Mouse (Mus musculus) heart, embryonic 14.5 days (tissue): ENCODE measurements around the gene Lpar3. TPM values are rescaled to one million over a fixed set of nuclear protein-coding genes. Genes with fewer than 3 reads are reported as not detected.
"Not testable (repeated sequence)": the region's sequence is repeated elsewhere in the genome, so short reads cannot be mapped to it uniquely, and the experiment has no call there.

Experiments
- ATAC-seq: fragments of 200-750 bp; cut with Nextera tagmentation; 2 replicates; pipeline ENCODE4 v1.8.0; 2017; ENCODE audit warnings: low read depth, moderate TSS enrichment; ENCODE audit not compliant: insufficient number of reproducible peaks, insufficient read depth, low FRiP score
- H3K27ac ChIP-seq, 2 experiments: fragments of 200-500 bp in 1 of 2; fragments of 300-500 bp in 1 of 2; sonication (generic) in 1 of 2; replicated peaks in 1 of 2; 2 replicates each; pipeline ENCODE4 v1.5.1; 2012 to 2014; ENCODE audit warnings: low read depth in 2 of 2, low read length in 2 of 2, control low read depth in 1 of 2, mild to moderate bottlenecking in 1 of 2, mixed read lengths in 1 of 2; ENCODE audit not compliant: control insufficient read depth in 1 of 2, insufficient read depth in 1 of 2
- H3K27me3 ChIP-seq: fragments of 300-500 bp; sonication (generic); 2 replicates; pipeline ENCODE4 v1.6.1; 2014; ENCODE audit warnings: mild to moderate bottlenecking, low read length, control low read depth; ENCODE audit not compliant: control insufficient read depth, insufficient read depth
- H3K36me3 ChIP-seq: fragments of 300-500 bp; sonication (generic); 2 replicates; pipeline ENCODE4 v1.6.1; 2014; ENCODE audit warnings: mild to moderate bottlenecking, control low read depth, low read length, mixed read lengths; ENCODE audit not compliant: control insufficient read depth, insufficient read depth
- H3K4me1 ChIP-seq, 2 experiments: fragments of 200-500 bp in 1 of 2; fragments of 300-500 bp in 1 of 2; sonication (generic) in 1 of 2; 2 replicates each; pipeline ENCODE4 v1.6.1; 2012 to 2014; ENCODE audit warnings: low read length in 2 of 2, control low read depth in 1 of 2, mixed read lengths in 1 of 2; ENCODE audit not compliant: control insufficient read depth in 2 of 2, insufficient read depth in 2 of 2
- H3K4me2 ChIP-seq: fragments of 300-500 bp; sonication (generic); 2 replicates; pipeline ENCODE4 v1.6.1; 2014; ENCODE audit warnings: mild to moderate bottlenecking, low read length
- H3K4me3 ChIP-seq, 2 experiments: fragments of 200-500 bp in 1 of 2; fragments of 300-500 bp in 1 of 2; sonication (generic) in 1 of 2; 2 replicates each; pipeline ENCODE4 v1.5.1; 2012 to 2014; ENCODE audit warnings: low read length in 2 of 2, mild to moderate bottlenecking in 2 of 2, control low read depth in 1 of 2, low read depth in 1 of 2, moderate library complexity in 1 of 2; ENCODE audit not compliant: control insufficient read depth in 1 of 2, insufficient read depth in 1 of 2
- H3K9ac ChIP-seq: fragments of 300-500 bp; sonication (generic); 2 replicates; pipeline ENCODE4 v1.6.1; 2014; ENCODE audit warnings: mild to moderate bottlenecking, low read length
- H3K9me3 ChIP-seq: fragments of 300-500 bp; sonication (generic); 2 replicates; pipeline ENCODE4 v1.6.1; 2016; ENCODE audit warnings: low read length, control low read depth; ENCODE audit not compliant: control insufficient read depth
- WGBS: fragments of 180-500 bp; shearing (Covaris S2); extraction: QIAGEN DNeasy Blood & Tissue Kit; methylation state at CpG from one replicate; pipeline ENCODE4 v1.1.7; 2014; 5-methylcytosine and 5-hydroxymethylcytosine counted together
- polyA plus RNA-seq: library from polyadenylated mRNA; unstranded; fragments of >200 nt; fragmentation: Nextera tagmentation; extraction: Ambion mirVana; gene quantifications from 2 replicates; pipeline ENCODE4 v1.2.1, GENCODE M21; 2014

The Lpar3 gene
- polyA plus RNA-seq, 1 experiment from 2014 or later: 46.3 TPM

DNA sequence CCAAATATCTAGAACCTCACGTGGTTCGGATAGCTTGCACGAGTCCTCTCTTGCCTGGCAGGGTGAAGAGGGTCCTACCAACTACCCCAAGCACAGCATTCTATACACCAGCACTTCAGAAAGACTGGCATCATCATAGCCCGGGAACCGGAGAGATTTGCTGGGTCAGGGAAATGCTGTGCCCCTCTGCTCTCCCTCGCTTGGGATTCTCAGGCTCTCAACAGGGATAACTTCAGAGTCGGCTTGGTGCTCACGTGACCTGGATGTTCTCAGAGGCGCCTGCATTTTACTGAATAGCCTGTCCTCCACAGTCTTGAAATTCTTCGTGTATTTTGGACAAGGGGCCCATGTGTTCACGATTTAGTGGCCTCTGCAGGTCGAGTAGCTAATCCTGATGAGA, 23.0 kb upstream of the Lpar3 start:
- no peaks in the 10 kb centered on the region for H3K36me3 ChIP-seq
- peaks cover 29 to 37% of the 10 kb centered on the region in 2 experiments for H3K4me1 ChIP-seq
- peak; percentile 20; the same call in 1 of the 2 replicates for ATAC-seq
- H3K9ac ChIP-seq: no peak overlapping the region
- H3K4me3 ChIP-seq: no peak overlapping the region
- peak overlapping the region; percentile 32 for H3K4me2 ChIP-seq
- peak overlapping the region; percentile 87 to 89 for H3K27ac ChIP-seq
- whole genome bisulfite sequencing: 40% methylated on average over 12 of the region's 12 CpGs
- no peaks in the 10 kb centered on the region for H3K27me3 ChIP-seq
- no peaks in the 10 kb centered on the region for H3K9me3 ChIP-seq

DNA sequence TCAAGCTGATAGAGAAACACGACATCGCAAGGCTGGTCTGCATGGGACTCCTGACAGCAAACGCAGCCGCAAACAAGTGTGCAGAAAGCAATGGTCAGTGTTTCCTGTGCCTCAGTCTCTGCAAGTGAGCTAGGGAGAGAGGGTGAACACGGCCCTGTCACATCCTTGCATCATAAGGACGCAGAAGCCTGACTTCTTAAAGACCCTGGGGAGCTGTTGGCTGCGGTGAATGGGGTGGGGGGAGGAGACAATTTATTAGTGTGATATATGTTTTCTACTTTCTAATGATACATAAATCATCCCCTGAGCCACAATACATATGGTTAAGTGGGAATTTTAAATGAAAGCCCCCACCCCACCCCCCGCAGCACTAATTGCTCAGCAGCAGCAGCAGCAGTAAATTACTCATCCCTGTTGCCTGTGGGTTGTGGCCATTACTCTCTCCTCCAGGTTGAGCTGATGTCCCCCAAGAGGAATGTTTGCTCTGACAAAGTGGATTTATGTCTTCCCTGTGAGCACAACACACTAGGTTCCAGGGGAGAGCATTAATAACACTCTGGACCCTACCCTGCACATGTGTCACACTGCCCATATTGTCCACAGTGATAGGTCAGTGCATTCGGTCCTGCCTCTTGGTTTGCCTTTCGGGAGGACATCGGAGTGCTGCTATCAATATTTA, 21.8 kb upstream of the Lpar3 start:
- Histone ChIP-seq H3K27me3 (no peaks in the 10 kb centered on the region), H3K4me2 (no peak overlapping the region), H3K4me3 (no peak overlapping the region), H3K4me1 (peaks cover 33 to 47% of the 10 kb centered on the region in 2 experiments), H3K36me3 (no peaks in the 10 kb centered on the region), H3K9me3 (no peaks in the 10 kb centered on the region), H3K27ac (0 out of 4 replicates have a peak overlapping the region, but pooled peaks of 1 of the 2 experiments have one; percentile 14), H3K9ac (no peak overlapping the region)
- ATAC-seq: no peak
- WGBS: 80% methylated on average over 11 of the region's 11 CpGs

DNA sequence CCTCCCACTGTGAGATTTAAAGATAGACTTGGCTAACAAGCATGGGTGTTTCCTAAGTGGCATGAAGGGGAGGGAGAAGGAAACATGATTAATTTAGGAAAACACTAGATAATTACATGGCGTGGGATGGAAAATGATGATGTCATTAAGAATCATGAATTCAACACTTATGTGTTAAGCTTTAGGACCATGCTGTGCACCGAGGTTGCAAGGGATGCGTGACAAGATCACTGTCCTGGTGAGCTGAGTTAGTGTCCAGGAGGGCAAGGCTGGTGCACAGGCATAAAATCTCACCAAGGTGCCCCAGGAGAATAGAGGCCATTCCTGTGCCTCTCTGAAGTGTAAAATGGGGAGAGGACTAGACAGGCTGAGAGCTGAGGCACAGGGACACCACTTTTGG, 21.3 kb upstream of the Lpar3 start:
- H3K27me3 ChIP-seq: no peaks in the 10 kb centered on the region
- H3K9me3 ChIP-seq: no peaks in the 10 kb centered on the region
- H3K4me3 ChIP-seq: no peak overlapping the region
- 77% methylated on average over 3 of the region's 3 CpGs for WGBS
- peaks cover 38 to 51% of the 10 kb centered on the region in 2 experiments for H3K4me1 ChIP-seq
- H3K27ac ChIP-seq: no peak overlapping the region
- no peaks in the 10 kb centered on the region for H3K36me3 ChIP-seq
- ATAC-seq: no peak
- H3K9ac ChIP-seq: no peak overlapping the region
- no peak overlapping the region for H3K4me2 ChIP-seq

DNA sequence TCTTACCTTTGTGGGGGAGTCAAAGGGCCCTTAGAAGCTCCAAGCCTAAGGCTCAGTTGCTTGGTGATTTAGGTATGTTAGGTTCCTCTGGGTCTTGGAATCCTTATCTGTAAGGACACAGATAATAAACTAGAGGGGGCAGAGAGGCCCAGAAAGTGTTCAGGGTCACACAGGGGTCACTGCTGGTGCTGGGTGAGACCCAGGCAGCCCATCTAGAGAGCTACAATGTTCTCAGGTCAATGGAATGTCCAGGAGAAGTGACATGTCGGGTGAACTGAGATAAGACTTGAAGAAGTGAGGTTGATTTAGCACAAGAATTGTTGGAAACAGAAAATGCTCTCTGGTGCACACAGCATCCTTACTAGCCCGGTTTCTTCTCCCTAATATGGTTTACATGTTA, 16.4 kb upstream of the Lpar3 start:
- no peak overlapping the region for H3K4me3 ChIP-seq
- H3K4me1 ChIP-seq: peaks cover 22 to 40% of the 10 kb centered on the region in 2 experiments
- 7% methylated on average over 2 of the region's 2 CpGs for WGBS
- H3K9ac ChIP-seq: no peak overlapping the region
- peak overlapping the region; percentile 73 to 85 for H3K27ac ChIP-seq
- no peaks in the 10 kb centered on the region for H3K9me3 ChIP-seq
- H3K36me3 ChIP-seq: no peaks in the 10 kb centered on the region
- H3K27me3 ChIP-seq: no peaks in the 10 kb centered on the region
- no peak overlapping the region; the same call in 1 of the 2 replicates for H3K4me2 ChIP-seq
- ATAC-seq: peak; percentile 37; the same call in 1 of the 2 replicates

DNA sequence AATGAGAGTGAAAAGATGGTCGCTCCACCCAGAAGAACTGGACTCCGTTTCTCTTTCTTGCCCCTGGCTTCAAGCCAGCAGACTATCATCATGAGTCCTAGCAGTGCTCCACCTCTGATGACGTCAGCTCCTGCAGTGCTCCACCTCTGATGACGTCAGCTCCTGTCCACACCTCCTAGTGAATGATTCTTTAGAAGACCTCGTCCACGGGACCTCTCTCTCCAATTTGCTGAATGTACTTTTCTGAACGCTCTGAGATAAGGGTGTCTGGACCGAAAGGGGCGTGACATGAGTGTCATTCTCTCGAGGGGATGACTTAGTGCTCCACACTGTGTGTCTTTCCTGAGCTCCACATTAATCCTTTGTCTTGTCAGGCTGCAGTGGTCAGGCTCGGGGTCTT, 15.5 kb upstream of the Lpar3 start:
- WGBS: 8% methylated on average over 11 of the region's 11 CpGs
- Histone ChIP-seq H3K36me3 (no peaks in the 10 kb centered on the region), H3K9ac (no peak overlapping the region), H3K4me2 (peak overlapping the region; percentile 29; the same call in 1 of the 2 replicates), H3K27ac (peak overlapping the region; percentile 67 to 73), H3K9me3 (no peaks in the 10 kb centered on the region), H3K27me3 (no peaks in the 10 kb centered on the region), H3K4me1 (peaks cover 22 to 35% of the 10 kb centered on the region in 2 experiments), H3K4me3 (no peak overlapping the region)
- ATAC-seq: peak; percentile 27; the same call in 1 of the 2 replicates

DNA sequence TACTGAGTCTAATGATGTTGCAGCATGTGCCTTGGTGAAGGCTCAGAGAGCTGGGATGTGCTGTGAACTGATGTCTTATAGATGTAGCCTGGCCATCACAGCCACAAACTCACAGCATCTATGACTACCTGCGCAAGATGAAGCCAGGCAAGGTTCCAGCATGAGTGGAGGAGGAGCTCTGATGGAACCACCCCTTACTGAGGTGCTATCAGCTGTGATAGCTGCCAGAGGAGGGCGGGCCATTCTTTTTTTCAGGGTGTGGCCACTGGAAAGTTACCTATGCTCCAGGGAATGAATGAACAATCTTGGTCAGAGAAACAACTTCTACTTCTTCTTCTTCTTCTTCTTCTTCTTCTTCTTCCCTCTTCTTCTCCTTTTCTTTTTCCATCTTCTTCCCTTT, 14.1 kb upstream of the Lpar3 start:
- no peak overlapping the region for H3K4me3 ChIP-seq
- H3K9me3 ChIP-seq: no peaks in the 10 kb centered on the region
- H3K27me3 ChIP-seq: no peaks in the 10 kb centered on the region
- H3K4me2 ChIP-seq: no peak overlapping the region
- WGBS: 81% methylated on average over 2 of the region's 2 CpGs
- H3K4me1 ChIP-seq: peaks cover 22 to 35% of the 10 kb centered on the region in 2 experiments
- no peaks in the 10 kb centered on the region for H3K36me3 ChIP-seq
- ATAC-seq: no peak
- no peak overlapping the region for H3K9ac ChIP-seq
- H3K27ac ChIP-seq: no peak overlapping the region

DNA sequence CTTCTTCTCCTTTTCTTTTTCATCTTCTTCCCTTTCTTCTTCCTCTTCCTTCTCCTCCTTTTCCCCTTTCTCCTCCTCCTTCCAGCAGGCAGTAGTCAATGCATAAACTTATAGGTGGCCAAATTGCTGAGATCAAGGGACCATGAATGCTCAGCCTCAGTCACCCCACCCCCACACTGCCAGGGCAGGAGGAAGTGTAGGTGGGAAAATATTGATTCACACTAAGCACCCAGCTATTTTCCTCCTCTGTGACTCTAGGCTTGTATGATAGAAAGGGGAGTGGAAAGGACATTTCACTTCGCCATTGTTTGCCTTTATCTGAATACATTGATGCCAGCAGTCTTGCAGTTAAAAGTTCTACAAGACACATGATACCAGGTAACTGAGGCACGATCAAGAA, 13.3 kb upstream of the Lpar3 start:
- no peak overlapping the region for H3K27ac ChIP-seq

DNA sequence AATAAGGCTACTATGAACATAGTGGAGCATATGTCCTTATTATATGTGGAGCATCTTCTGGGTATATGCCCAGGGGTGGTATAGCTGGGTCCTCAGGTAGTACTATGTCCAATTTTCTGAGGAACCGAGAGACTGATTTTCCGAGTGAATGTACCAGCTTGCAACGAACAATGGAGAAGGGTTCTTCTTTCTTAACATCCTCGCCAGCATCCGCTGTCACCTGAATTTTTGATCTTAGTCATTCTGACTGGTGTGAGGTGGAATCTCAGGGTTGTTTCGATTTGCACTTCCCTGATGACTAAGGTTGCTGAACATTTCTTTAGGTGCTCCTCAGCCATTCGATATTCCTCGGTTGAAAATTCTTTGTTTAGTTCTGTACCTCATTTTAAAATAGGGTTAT, 11.0 kb upstream of the Lpar3 start:
- H3K27ac ChIP-seq, H3K9ac ChIP-seq, H3K36me3 ChIP-seq, H3K9me3 ChIP-seq, H3K4me3 ChIP-seq, ATAC-seq, H3K27me3 ChIP-seq, H3K4me2 ChIP-seq: not testable (repeated sequence)
- peaks cover 13 to 24% of the 10 kb centered on the region in 2 experiments for H3K4me1 ChIP-seq
- 94% methylated on average over 8 of the region's 8 CpGs for WGBS

More for the DNA sequence above, 13.3 kb upstream of the Lpar3 start:
- no peaks in the 10 kb centered on the region for H3K27me3 ChIP-seq
- H3K4me2 ChIP-seq: no peak overlapping the region
- WGBS: 51% methylated on average over 2 of the region's 2 CpGs
- no peak overlapping the region for H3K9ac ChIP-seq
- no peak overlapping the region for H3K4me3 ChIP-seq
- ATAC-seq: no peak
- H3K36me3 ChIP-seq: no peaks in the 10 kb centered on the region
- H3K9me3 ChIP-seq: no peaks in the 10 kb centered on the region
- H3K4me1 ChIP-seq: peaks cover 22 to 35% of the 10 kb centered on the region in 2 experiments
